Mouse (Mus musculus): ENCODE measurements around the gene Car14. TPM values are rescaled to one million over a fixed set of nuclear protein-coding genes. Genes with fewer than 3 reads are reported as not detected.

Gene Car14
- polyA plus RNA-seq, 1 experiment from 2014 or later, result 7.6 TPM

GRCm38 (mm10) chr3:95914706-95915105 lies 10.2 kb upstream of the Car14 start:
- WGBS, result 98% methylated on average over 4 of the region's 4 CpGs
- no peak overlapping the region for H3K4me3 ChIP-seq (ENCODE audit: low read depth, low read length)
- no peak for ATAC-seq
- no peaks in the 10 kb centered on the region for H3K4me1 ChIP-seq (ENCODE audit: control insufficient read depth, insufficient read depth, low read length)
- no peak overlapping the region for H3K4me2 ChIP-seq (ENCODE audit: low read length)
- no peaks in the 10 kb centered on the region for H3K36me3 ChIP-seq (ENCODE audit: control insufficient read depth, insufficient read depth, low read length)
- no peaks in the 10 kb centered on the region for H3K9me3 ChIP-seq (replicated peaks; ENCODE audit: control insufficient read depth, low read length, poor library complexity, severe bottlenecking)
- H3K27me3 ChIP-seq (ENCODE audit: control insufficient read depth, insufficient read depth, low read depth, low read length), result no peaks in the 10 kb centered on the region
- H3K27ac ChIP-seq (ENCODE audit: low read length), result no peak overlapping the region
- H3K9ac ChIP-seq (ENCODE audit: low read depth, low read length), result no peak overlapping the region

- no peak overlapping the region for H3K9ac ChIP-seq (ENCODE audit: low read depth, low read length)
- ATAC-seq, result no peak
- WGBS, result 43% methylated on average over 4 of the region's 4 CpGs
- no peaks in the 10 kb centered on the region for H3K36me3 ChIP-seq (ENCODE audit: control insufficient read depth, insufficient read depth, low read length)
- H3K27me3 ChIP-seq (ENCODE audit: control insufficient read depth, insufficient read depth, low read depth, low read length), result peaks cover 9% of the 10 kb centered on the region; the same call in 1 of the 2 replicates
- no peaks in the 10 kb centered on the region for H3K9me3 ChIP-seq (replicated peaks; ENCODE audit: control insufficient read depth, low read length, poor library complexity, severe bottlenecking)
- no peak overlapping the region for H3K27ac ChIP-seq (ENCODE audit: low read length)
- H3K4me1 ChIP-seq (ENCODE audit: control insufficient read depth, insufficient read depth, low read length), result peaks cover 17% of the 10 kb centered on the region
- H3K4me3 ChIP-seq (ENCODE audit: low read depth, low read length), result no peak overlapping the region
- H3K4me2 ChIP-seq (ENCODE audit: low read length), result no peak overlapping the region
Observed at GRCm38 (mm10) chr3:95907613-95908012, 3.1 kb upstream of the Car14 start.

GRCm38 (mm10) chr3:95906860-95907259 lies 2.4 kb upstream of the Car14 start:
- Histone ChIP-seq H3K4me3 (ENCODE audit: low read depth, low read length) (no peak overlapping the region), H3K9ac (ENCODE audit: low read depth, low read length) (no peak overlapping the region), H3K4me2 (ENCODE audit: low read length) (peak overlapping the region; percentile 64), H3K9me3 (replicated peaks; ENCODE audit: control insufficient read depth, low read length, poor library complexity, severe bottlenecking) (no peaks in the 10 kb centered on the region), H3K4me1 (ENCODE audit: control insufficient read depth, insufficient read depth, low read length) (peaks cover 17% of the 10 kb centered on the region), H3K36me3 (ENCODE audit: control insufficient read depth, insufficient read depth, low read length) (no peaks in the 10 kb centered on the region), H3K27ac (ENCODE audit: low read length) (no peak overlapping the region), H3K27me3 (ENCODE audit: control insufficient read depth, insufficient read depth, low read depth, low read length) (peaks cover 9% of the 10 kb centered on the region; the same call in 1 of the 2 replicates)
- WGBS, result under 1% methylated on average over 12 of the region's 12 CpGs
- no peak for ATAC-seq

- peaks cover 9% of the 10 kb centered on the region; the same call in 1 of the 2 replicates for H3K27me3 ChIP-seq (ENCODE audit: control insufficient read depth, insufficient read depth, low read depth, low read length)
- WGBS, result 1% methylated on average over 12 of the region's 12 CpGs
- H3K27ac ChIP-seq (ENCODE audit: low read length), result no peak overlapping the region
- no peaks in the 10 kb centered on the region for H3K9me3 ChIP-seq (replicated peaks; ENCODE audit: control insufficient read depth, low read length, poor library complexity, severe bottlenecking)
- peaks cover 17% of the 10 kb centered on the region for H3K4me1 ChIP-seq (ENCODE audit: control insufficient read depth, insufficient read depth, low read length)
- peak overlapping the region; percentile 64 for H3K4me2 ChIP-seq (ENCODE audit: low read length)
- no peak overlapping the region for H3K9ac ChIP-seq (ENCODE audit: low read depth, low read length)
- H3K4me3 ChIP-seq (ENCODE audit: low read depth, low read length), result no peak overlapping the region
- no peak for ATAC-seq
- H3K36me3 ChIP-seq (ENCODE audit: control insufficient read depth, insufficient read depth, low read length), result no peaks in the 10 kb centered on the region
Observed at GRCm38 (mm10) chr3:95905940-95906492, 1.5 kb upstream of the Car14 start.

GRCm38 (mm10) chr3:95905146-95905939 lies 852 bp upstream of the Car14 start:
- H3K4me3 ChIP-seq (ENCODE audit: low read depth, low read length), result peak overlapping the region; percentile 31
- under 1% methylated on average over 18 of the region's 18 CpGs for WGBS
- peaks cover 17% of the 10 kb centered on the region for H3K4me1 ChIP-seq (ENCODE audit: control insufficient read depth, insufficient read depth, low read length)
- no peaks in the 10 kb centered on the region for H3K9me3 ChIP-seq (replicated peaks; ENCODE audit: control insufficient read depth, low read length, poor library complexity, severe bottlenecking)
- H3K9ac ChIP-seq (ENCODE audit: low read depth, low read length), result peak overlapping the region; percentile 44
- peak overlapping the region; percentile 64 for H3K4me2 ChIP-seq (ENCODE audit: low read length)
- peaks cover 9% of the 10 kb centered on the region; the same call in 1 of the 2 replicates for H3K27me3 ChIP-seq (ENCODE audit: control insufficient read depth, insufficient read depth, low read depth, low read length)
- no peaks in the 10 kb centered on the region for H3K36me3 ChIP-seq (ENCODE audit: control insufficient read depth, insufficient read depth, low read length)
- peak; percentile 30; the same call in 1 of the 2 replicates for ATAC-seq
- no peak overlapping the region for H3K27ac ChIP-seq (ENCODE audit: low read length)

GRCm38 (mm10) chr3:95903753-95904502 lies 563 bp downstream of the Car14 start:
- Histone ChIP-seq H3K36me3 (ENCODE audit: control insufficient read depth, insufficient read depth, low read length) (no peaks in the 10 kb centered on the region), H3K4me2 (ENCODE audit: low read length) (peak overlapping the region; percentile 64), H3K9me3 (replicated peaks; ENCODE audit: control insufficient read depth, low read length, poor library complexity, severe bottlenecking) (no peaks in the 10 kb centered on the region), H3K9ac (ENCODE audit: low read depth, low read length) (peak overlapping the region; percentile 10; the same call in 1 of the 2 replicates), H3K27me3 (ENCODE audit: control insufficient read depth, insufficient read depth, low read depth, low read length) (peaks cover 9% of the 10 kb centered on the region; the same call in 1 of the 2 replicates), H3K4me1 (ENCODE audit: control insufficient read depth, insufficient read depth, low read length) (peaks cover 17% of the 10 kb centered on the region), H3K27ac (ENCODE audit: low read length) (no peak overlapping the region), H3K4me3 (ENCODE audit: low read depth, low read length) (peak overlapping the region; percentile 6; the same call in 1 of the 2 replicates)
- no peak for ATAC-seq
- 1% methylated on average over 15 of the region's 15 CpGs for WGBS

GRCm38 (mm10) chr3:95902643-95903042 lies 1.8 kb downstream of the Car14 start:
- 34% methylated on average over 5 of the region's 6 CpGs for WGBS
- Histone ChIP-seq H3K27me3 (ENCODE audit: control insufficient read depth, insufficient read depth, low read depth, low read length) (peaks cover 9% of the 10 kb centered on the region; the same call in 1 of the 2 replicates), H3K4me1 (ENCODE audit: control insufficient read depth, insufficient read depth, low read length) (peaks cover 17% of the 10 kb centered on the region), H3K9ac (ENCODE audit: low read depth, low read length) (no peak overlapping the region), H3K4me2 (ENCODE audit: low read length) (no peak overlapping the region), H3K9me3 (replicated peaks; ENCODE audit: control insufficient read depth, low read length, poor library complexity, severe bottlenecking) (no peaks in the 10 kb centered on the region), H3K36me3 (ENCODE audit: control insufficient read depth, insufficient read depth, low read length) (no peaks in the 10 kb centered on the region), H3K4me3 (ENCODE audit: low read depth, low read length) (no peak overlapping the region), H3K27ac (ENCODE audit: low read length) (no peak overlapping the region)
- ATAC-seq, result no peak

- H3K9me3 ChIP-seq (replicated peaks; ENCODE audit: control insufficient read depth, low read length, poor library complexity, severe bottlenecking), result no peaks in the 10 kb centered on the region
- no peaks in the 10 kb centered on the region; the same call in 1 of the 2 replicates for H3K36me3 ChIP-seq (ENCODE audit: control insufficient read depth, insufficient read depth, low read length)
- H3K4me1 ChIP-seq (ENCODE audit: control insufficient read depth, insufficient read depth, low read length), result peaks cover 17% of the 10 kb centered on the region
- H3K4me3 ChIP-seq (ENCODE audit: low read depth, low read length), result no peak overlapping the region
- H3K9ac ChIP-seq (ENCODE audit: low read depth, low read length), result no peak overlapping the region
- no peak overlapping the region for H3K27ac ChIP-seq (ENCODE audit: low read length)
- peaks cover 9% of the 10 kb centered on the region; the same call in 1 of the 2 replicates for H3K27me3 ChIP-seq (ENCODE audit: control insufficient read depth, insufficient read depth, low read depth, low read length)
- no peak overlapping the region for H3K4me2 ChIP-seq (ENCODE audit: low read length)
- no peak for ATAC-seq
Observed at GRCm38 (mm10) chr3:95902373-95902625, 2.2 kb downstream of the Car14 start.

Data from midbrain, embryonic 16.5 days (tissue).